Mouse (Mus musculus): ENCODE measurements around the gene Ewsr1. TPM values are rescaled to one million over a fixed set of nuclear protein-coding genes. Genes with fewer than 3 reads are reported as not detected.

The Ewsr1 gene
- 100 to 1,000 TPM; 218 to 322 TPM for total RNA-seq (2021)
- long read RNA-seq, experiment 1, transcript Ewsr1-203 (17 exons, 2,588 nt), result major isoform, 150 of 294 reads
- long read RNA-seq, experiment 1, partial matches to known transcripts, result 68 of 294 reads
- long read RNA-seq, experiment 1, other reads (novel, unspliced or antisense), result 73 of 294 reads
- long read RNA-seq, experiment 2, transcript Ewsr1-203 (17 exons, 2,588 nt), result major isoform, 105 of 273 reads
- long read RNA-seq, experiment 2, partial matches to known transcripts, result 83 of 273 reads
- long read RNA-seq, experiment 2, other reads (novel, unspliced or antisense), result 79 of 273 reads

GRCm38 (mm10) chr11:5098736-5099542 lies at the start of gene Ewsr1, which contains the start of gene Rhbdd3:
Ewsr1 (minus strand) TSS chr11:5099266.
Rhbdd3 (plus strand) TSS chr11:5098926.
- DNase-seq, result peak; percentile 99

GRCm38 (mm10) chr11:5145600-5145999 lies 46.5 kb upstream of the Ewsr1 start:
- DNase-seq, result no peak

GRCm38 (mm10) chr11:5141965-5142364 lies 42.9 kb upstream of the Ewsr1 start:
- DNase-seq, result no peak

GRCm38 (mm10) chr11:5141252-5141651 lies 42.2 kb upstream of the Ewsr1 start:
- no peak for DNase-seq

- DNase-seq, result peak; percentile 86
Observed at GRCm38 (mm10) chr11:5140619-5141018, 41.6 kb upstream of the Ewsr1 start.

GRCm38 (mm10) chr11:5139372-5139771 lies 40.3 kb upstream of the Ewsr1 start:
- no peak for DNase-seq

GRCm38 (mm10) chr11:5138642-5139041 lies 39.6 kb upstream of the Ewsr1 start:
- no peak for DNase-seq

GRCm38 (mm10) chr11:5135914-5136313 lies 36.8 kb upstream of the Ewsr1 start:
- DNase-seq, result peak; percentile 44

- no peak for DNase-seq
Observed at GRCm38 (mm10) chr11:5132751-5133150, 33.7 kb upstream of the Ewsr1 start.

- no peak for DNase-seq
Observed at GRCm38 (mm10) chr11:5130111-5130665, 31.1 kb upstream of the Ewsr1 start.

GRCm38 (mm10) chr11:5129035-5129480 lies 30.0 kb upstream of the Ewsr1 start:
- no peak for DNase-seq

GRCm38 (mm10) chr11:5125713-5126112 lies 26.6 kb upstream of the Ewsr1 start:
- no peak for DNase-seq

- peak; percentile 92 for DNase-seq
Observed at GRCm38 (mm10) chr11:5114931-5115581, 16.0 kb upstream of the Ewsr1 start.

- DNase-seq, result no peak
Observed at GRCm38 (mm10) chr11:5113645-5114044, 14.6 kb upstream of the Ewsr1 start.

- no peak for DNase-seq
Observed at GRCm38 (mm10) chr11:5109441-5109840, 10.4 kb upstream of the Ewsr1 start.

GRCm38 (mm10) chr11:5103986-5104509 lies 5.0 kb upstream of the Ewsr1 start:
- no peak for DNase-seq

- DNase-seq, result no peak
Observed at GRCm38 (mm10) chr11:5102384-5102783, 3.3 kb upstream of the Ewsr1 start.

GRCm38 (mm10) chr11:5101641-5102040 lies 2.6 kb upstream of the Ewsr1 start:
- DNase-seq, result no peak

GRCm38 (mm10) chr11:5100801-5101200 lies 1.7 kb upstream of the Ewsr1 start:
- no peak for DNase-seq

- no peak for DNase-seq
Observed at GRCm38 (mm10) chr11:5100283-5100682, 1.2 kb upstream of the Ewsr1 start.

- DNase-seq, result peak; percentile 90
Observed at GRCm38 (mm10) chr11:5099576-5100183, 614 bp upstream of the Ewsr1 start.
